Mouse (Mus musculus) lung, embryonic 14.5 days (tissue): ENCODE results near the gene Sec61b. TPM values are rescaled to one million over a fixed set of nuclear protein-coding genes. Genes with fewer than 3 reads are reported as not detected.

Experiments
- ATAC-seq: fragments of 200-750 bp; cut with Nextera tagmentation; 2 replicates; pipeline ENCODE4 v1.8.0; 2017; ENCODE audit warnings: mild to moderate bottlenecking, moderate TSS enrichment, moderate library complexity; ENCODE audit not compliant: insufficient read depth
- DNase-seq: peaks from one replicate; pipeline ENCODE4 v3.0.0-alpha.2; 2015
- H3K27ac ChIP-seq: fragments of 300-500 bp; sonication (generic); 2 replicates; pipeline ENCODE4 v1.5.1; 2014; ENCODE audit warnings: low read depth, mild to moderate bottlenecking, moderate library complexity
- H3K27me3 ChIP-seq: fragments of 300-500 bp; sonication (generic); 2 replicates; pipeline ENCODE4 v1.6.1; 2014; ENCODE audit warnings: low read length, control low read depth; ENCODE audit not compliant: insufficient read depth
- H3K36me3 ChIP-seq: fragments of 300-500 bp; sonication (generic); 2 replicates; pipeline ENCODE4 v1.6.1; 2014; ENCODE audit warnings: control low read depth; ENCODE audit not compliant: insufficient read depth
- H3K4me1 ChIP-seq: fragments of 300-500 bp; sonication (generic); 2 replicates; pipeline ENCODE4 v1.6.1; 2014; ENCODE audit warnings: antibody characterized with exemption, control low read depth; ENCODE audit not compliant: insufficient read depth
- H3K4me2 ChIP-seq: fragments of 300-500 bp; sonication (generic); 2 replicates; pipeline ENCODE4 v1.6.1; 2014; ENCODE audit warnings: mild to moderate bottlenecking
- H3K4me3 ChIP-seq: fragments of 300-500 bp; sonication (generic); 2 replicates; pipeline ENCODE4 v1.5.1; 2014; ENCODE audit warnings: low read depth, low read length
- H3K9ac ChIP-seq: fragments of 300-500 bp; sonication (generic); 2 replicates; pipeline ENCODE4 v1.6.1; 2014
- H3K9me3 ChIP-seq: fragments of 300-500 bp; sonication (generic); 2 replicates; pipeline ENCODE4 v1.6.1; 2016; ENCODE audit warnings: low read depth, low read length, control low read depth
- CTCF ChIP-seq: IDR thresholded peaks from 2 replicates; pipeline ENCODE4 v1.5.1; 2016; ENCODE audit warnings: antibody characterized with exemption, low read depth
- WGBS: fragments of 180-500 bp; shearing (Covaris S2); extraction: QIAGEN DNeasy Blood & Tissue Kit; methylation state at CpG from one replicate; pipeline ENCODE4 v1.1.7; 2014; 5-methylcytosine and 5-hydroxymethylcytosine counted together
- polyA plus RNA-seq: library from polyadenylated mRNA; unstranded; fragments of >200 nt; fragmentation: Nextera tagmentation; extraction: Ambion mirVana; gene quantifications from 2 replicates; pipeline ENCODE4 v1.2.1, GENCODE M21; 2014

Sec61b gene
- polyA plus RNA-seq, 1 experiment from 2014 or later: 404 TPM

DNA sequence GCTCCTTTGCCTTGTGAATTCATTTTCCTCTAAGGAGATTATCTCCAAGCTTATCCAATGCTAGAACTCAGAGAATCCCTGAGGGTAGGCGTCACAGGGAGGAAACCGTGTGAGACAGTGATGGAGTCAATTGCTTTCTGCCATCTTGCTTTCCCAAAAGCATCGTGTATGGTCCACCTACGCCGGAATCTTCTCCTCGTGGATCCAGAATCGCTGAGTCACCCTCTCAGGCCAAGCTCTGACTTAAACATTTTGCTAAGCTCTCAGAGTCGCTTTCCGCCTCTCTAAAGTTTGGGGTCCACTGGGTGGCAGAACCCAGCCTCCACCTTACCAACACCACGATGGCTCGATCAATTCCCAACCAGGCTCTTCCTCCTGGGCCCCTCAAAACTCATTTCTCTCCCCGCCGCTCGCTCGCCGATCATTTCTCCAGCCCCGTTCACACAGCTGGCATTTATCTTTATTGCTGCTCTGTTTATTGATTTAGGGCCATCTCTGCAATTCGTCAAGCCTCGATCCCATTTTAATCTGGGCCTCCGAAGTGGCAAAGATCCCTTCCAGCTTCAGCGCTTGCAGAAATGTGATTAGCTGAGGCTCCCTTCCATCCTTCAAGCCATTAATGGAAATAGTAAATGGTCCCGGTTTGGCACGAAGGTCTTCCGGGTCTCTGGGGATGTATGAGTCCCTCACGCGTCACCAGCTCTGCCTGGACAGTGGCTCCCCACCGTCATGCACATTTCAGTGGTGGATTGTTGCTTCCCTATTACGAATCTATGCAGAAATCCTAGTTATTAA is 38.7 kb upstream of the Sec61b start:
- ATAC-seq (no peak), DNase-seq (peak; percentile 84)
- H3K36me3 ChIP-seq: no peaks in the 10 kb centered on the region
- no peaks in the 10 kb centered on the region for H3K27me3 ChIP-seq
- no peaks in the 10 kb centered on the region for H3K9me3 ChIP-seq
- H3K9ac ChIP-seq: no peak overlapping the region
- no peak overlapping the region for H3K4me3 ChIP-seq
- peak overlapping the region; percentile 26 for H3K4me2 ChIP-seq
- peaks cover 7% of the 10 kb centered on the region; the same call in 1 of the 2 replicates for H3K4me1 ChIP-seq
- H3K27ac ChIP-seq: no peak overlapping the region
- 34% methylated on average over 28 of the region's 28 CpGs for WGBS
- no peak for TF ChIP-seq CTCF

DNA sequence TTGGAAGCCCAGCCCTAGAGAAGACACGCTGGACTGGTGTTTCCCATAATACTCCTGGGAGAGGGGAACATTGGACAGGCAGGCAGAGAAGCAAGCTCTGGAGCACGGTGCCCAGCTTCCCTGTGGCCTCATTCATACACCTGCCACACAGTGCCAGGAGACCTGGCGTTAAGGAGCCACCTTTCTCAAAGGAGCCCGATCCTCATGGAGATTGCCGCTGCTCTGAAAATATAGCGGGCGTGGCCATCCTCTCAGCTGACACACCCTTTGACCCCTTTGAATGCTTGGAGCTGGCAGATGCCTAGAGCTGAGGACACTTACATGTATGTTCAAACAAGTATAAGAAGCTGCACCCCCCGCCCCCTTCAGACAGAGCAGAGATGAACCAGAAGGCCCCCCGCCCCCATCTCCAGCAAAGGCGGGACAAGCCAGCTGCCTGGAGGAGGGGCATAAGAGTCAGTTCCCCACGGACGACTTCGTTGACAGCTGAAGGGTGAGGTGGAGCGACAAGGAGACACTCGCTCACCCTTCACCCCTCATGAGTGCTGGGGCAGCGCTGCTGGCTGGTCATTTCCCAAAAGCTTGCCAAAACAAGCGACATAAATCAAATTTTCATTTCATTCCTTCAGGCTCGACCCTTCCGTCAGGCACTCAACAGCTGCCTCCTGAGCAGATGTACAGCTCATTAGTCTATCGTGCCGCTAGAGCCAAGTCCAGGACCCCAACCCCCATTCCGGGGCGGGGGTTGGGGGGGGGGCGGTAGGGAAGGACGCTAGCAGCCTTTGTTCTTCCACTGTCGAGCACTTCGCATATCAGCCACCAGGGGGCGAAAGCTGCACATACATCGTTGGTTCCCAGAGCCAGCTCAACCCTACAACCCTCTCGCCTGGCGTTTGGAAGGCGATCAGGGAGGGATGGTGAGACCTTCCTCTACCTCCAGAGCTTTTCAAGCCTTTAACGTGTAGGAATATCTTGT is 36.8 kb upstream of the Sec61b start:
- DNase-seq: peak; percentile 98
- whole genome bisulfite sequencing: 0% methylated on average over 33 of the region's 33 CpGs
- peak overlapping the region; percentile 54; the same call in 1 of the 2 replicates for H3K27ac ChIP-seq

GRCm38 (mm10) chr4:47438956-47439355 is 35.5 kb upstream of the Sec61b start:
- H3K4me3 ChIP-seq: no peak overlapping the region
- no peak overlapping the region for H3K27ac ChIP-seq
- WGBS: 76% methylated on average over 6 of the region's 6 CpGs
- no peaks in the 10 kb centered on the region for H3K27me3 ChIP-seq
- peaks cover 7% of the 10 kb centered on the region; the same call in 1 of the 2 replicates for H3K4me1 ChIP-seq
- H3K9ac ChIP-seq: no peak overlapping the region
- H3K9me3 ChIP-seq: no peaks in the 10 kb centered on the region
- no peak for DNase-seq
- H3K4me2 ChIP-seq: no peak overlapping the region
- no peaks in the 10 kb centered on the region for H3K36me3 ChIP-seq
- TF ChIP-seq CTCF: no peak
- no peak for ATAC-seq

More for the DNA sequence above, 36.8 kb upstream of the Sec61b start:
- H3K9me3 ChIP-seq: no peaks in the 10 kb centered on the region
- H3K9ac ChIP-seq: peak overlapping the region; percentile 60
- peak overlapping the region; percentile 93 for H3K4me2 ChIP-seq
- no peaks in the 10 kb centered on the region for H3K36me3 ChIP-seq
- H3K27me3 ChIP-seq: no peaks in the 10 kb centered on the region
- peaks cover 7% of the 10 kb centered on the region; the same call in 1 of the 2 replicates for H3K4me1 ChIP-seq
- ATAC-seq: peak; percentile 92
- TF ChIP-seq CTCF: peak; percentile 98
- peak overlapping the region; percentile 41 for H3K4me3 ChIP-seq

DNA sequence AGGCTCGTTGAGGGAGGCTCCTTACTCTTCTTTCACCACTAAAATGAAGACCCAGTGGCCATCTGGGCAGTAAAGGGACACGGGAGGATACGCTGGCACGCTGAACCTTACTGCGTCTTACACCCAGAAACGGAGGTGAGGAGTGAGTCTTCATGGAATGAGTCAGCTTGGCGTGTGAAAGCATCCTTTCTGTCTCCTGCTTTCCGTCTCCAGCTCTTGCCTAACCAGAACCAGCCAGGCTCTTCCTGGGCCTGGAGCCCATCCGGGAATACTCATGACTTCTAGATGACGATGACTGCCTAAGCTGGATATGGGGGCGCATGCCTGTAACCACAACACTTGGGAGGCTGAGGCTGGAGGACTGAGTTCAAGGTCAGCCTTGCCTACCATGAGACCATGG is 33.5 kb upstream of the Sec61b start:
- Histone ChIP-seq H3K4me2 (no peak overlapping the region), H3K4me3 (no peak overlapping the region), H3K36me3 (no peaks in the 10 kb centered on the region), H3K27ac (no peak overlapping the region), H3K9me3 (no peaks in the 10 kb centered on the region), H3K27me3 (no peaks in the 10 kb centered on the region), H3K4me1 (peaks cover 7% of the 10 kb centered on the region; the same call in 1 of the 2 replicates), H3K9ac (no peak overlapping the region)
- DNase-seq (no peak), ATAC-seq (no peak)
- 87% methylated on average over 11 of the region's 11 CpGs for WGBS
- no peak for TF ChIP-seq CTCF

DNA sequence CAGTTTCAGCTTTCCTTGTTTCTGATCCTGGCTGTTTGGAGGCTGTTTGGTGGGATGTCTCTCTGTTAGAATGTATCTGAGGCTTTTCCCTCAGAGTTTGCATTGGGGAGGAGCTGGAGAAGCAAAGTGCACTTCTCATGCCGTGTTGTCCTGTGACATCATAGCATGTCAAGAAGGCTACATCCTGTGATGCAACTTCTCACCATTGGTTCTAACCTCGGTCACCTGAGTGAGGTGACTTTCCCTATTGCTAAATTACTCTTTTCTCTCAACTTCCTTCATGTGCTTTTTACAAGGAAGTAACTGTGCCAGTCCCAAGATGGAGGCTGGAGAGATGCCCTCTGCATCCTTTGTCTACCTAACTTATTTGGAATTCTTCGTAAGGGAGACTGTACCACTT is 25.9 kb upstream of the Sec61b start:
- no peak overlapping the region for H3K27ac ChIP-seq
- no peak overlapping the region for H3K4me2 ChIP-seq
- WGBS: 84% methylated on average over 3 of the region's 3 CpGs
- no peak for TF ChIP-seq CTCF
- H3K4me3 ChIP-seq: no peak overlapping the region
- H3K27me3 ChIP-seq: no peaks in the 10 kb centered on the region
- DNase-seq: no peak
- H3K4me1 ChIP-seq: no peaks in the 10 kb centered on the region
- no peaks in the 10 kb centered on the region for H3K9me3 ChIP-seq
- ATAC-seq: no peak
- no peak overlapping the region for H3K9ac ChIP-seq
- H3K36me3 ChIP-seq: no peaks in the 10 kb centered on the region

GRCm38 (mm10) chr4:47449116-47449515 is 25.3 kb upstream of the Sec61b start:
- H3K27me3 ChIP-seq: no peaks in the 10 kb centered on the region
- 52% methylated on average over 5 of the region's 5 CpGs for WGBS
- no peaks in the 10 kb centered on the region for H3K4me1 ChIP-seq
- no peak for ATAC-seq
- no peak overlapping the region for H3K27ac ChIP-seq
- no peak overlapping the region for H3K4me3 ChIP-seq
- no peak overlapping the region for H3K9ac ChIP-seq
- no peaks in the 10 kb centered on the region for H3K36me3 ChIP-seq
- no peaks in the 10 kb centered on the region for H3K9me3 ChIP-seq
- no peak overlapping the region for H3K4me2 ChIP-seq
- DNase-seq: no peak
- TF ChIP-seq CTCF: no peak
